Mouse (Mus musculus): Measurements from ENCODE around the gene Mmaa. TPM values are rescaled to one million over a fixed set of nuclear protein-coding genes. Genes with fewer than 3 reads are reported as not detected.

Mmaa gene
- polyA plus RNA-seq, 1 experiment from 2014 or later, result 17.0 TPM

DNA sequence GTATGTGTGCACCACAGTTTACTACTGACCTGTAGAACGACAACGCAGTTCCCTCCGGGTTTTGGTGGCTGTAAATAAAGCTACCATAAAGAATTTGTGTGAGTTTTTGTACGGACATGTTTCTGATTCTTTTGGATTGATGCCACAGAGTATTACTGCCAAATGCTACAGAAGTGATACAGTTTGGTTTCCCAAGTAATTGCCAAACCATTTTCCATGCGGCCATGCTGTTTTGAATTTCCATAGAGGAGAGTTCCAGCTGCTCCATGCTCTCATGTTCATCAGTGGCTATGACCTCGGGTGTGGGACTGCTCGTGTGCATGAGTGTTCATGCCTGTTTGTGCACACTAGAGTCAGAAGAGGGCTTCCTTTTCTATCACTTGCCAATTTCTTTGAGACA is 54.7 kb downstream of the Mmaa start:
- Histone ChIP-seq H3K4me3 (no peak overlapping the region), H3K27ac (no peak overlapping the region), H3K36me3 (no peaks in the 10 kb centered on the region), H3K27me3 (no peaks in the 10 kb centered on the region), H3K9ac (no peak overlapping the region), H3K4me1 (no peaks in the 10 kb centered on the region), H3K9me3 (replicated peaks) (no peaks in the 10 kb centered on the region), H3K4me2 (replicated peaks) (no peak overlapping the region)
- ATAC-seq (ENCODE audit: low FRiP score), result no peak
- 85% methylated on average over 7 of the region's 7 CpGs for WGBS

DNA sequence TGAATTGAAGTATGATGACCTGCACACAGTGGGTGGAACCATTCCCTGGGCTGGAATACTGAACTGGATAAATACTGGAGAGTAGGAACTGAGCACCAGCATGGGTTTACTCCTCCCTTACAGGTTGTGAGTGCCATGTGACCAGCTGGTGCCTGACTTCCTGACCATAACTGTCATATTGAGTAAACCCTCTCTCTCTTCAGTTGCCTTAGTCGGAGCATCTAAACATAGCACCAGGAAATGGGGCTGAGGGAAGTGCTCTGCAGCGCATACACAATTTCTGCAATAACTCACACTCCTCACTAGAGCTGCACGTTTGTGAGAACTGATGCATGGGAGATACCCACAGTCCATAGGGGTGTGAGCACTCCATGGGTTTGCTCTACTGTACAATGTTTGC is 55.4 kb downstream of the Mmaa start:
- H3K27ac ChIP-seq, result no peak overlapping the region
- ATAC-seq (ENCODE audit: low FRiP score), result no peak
- 81% methylated on average over 3 of the region's 3 CpGs for WGBS
- no peaks in the 10 kb centered on the region for H3K4me1 ChIP-seq
- H3K27me3 ChIP-seq, result no peaks in the 10 kb centered on the region
- H3K36me3 ChIP-seq, result no peaks in the 10 kb centered on the region
- no peaks in the 10 kb centered on the region for H3K9me3 ChIP-seq (replicated peaks)
- H3K4me2 ChIP-seq (replicated peaks), result no peak overlapping the region
- H3K4me3 ChIP-seq, result no peak overlapping the region
- no peak overlapping the region for H3K9ac ChIP-seq

DNA sequence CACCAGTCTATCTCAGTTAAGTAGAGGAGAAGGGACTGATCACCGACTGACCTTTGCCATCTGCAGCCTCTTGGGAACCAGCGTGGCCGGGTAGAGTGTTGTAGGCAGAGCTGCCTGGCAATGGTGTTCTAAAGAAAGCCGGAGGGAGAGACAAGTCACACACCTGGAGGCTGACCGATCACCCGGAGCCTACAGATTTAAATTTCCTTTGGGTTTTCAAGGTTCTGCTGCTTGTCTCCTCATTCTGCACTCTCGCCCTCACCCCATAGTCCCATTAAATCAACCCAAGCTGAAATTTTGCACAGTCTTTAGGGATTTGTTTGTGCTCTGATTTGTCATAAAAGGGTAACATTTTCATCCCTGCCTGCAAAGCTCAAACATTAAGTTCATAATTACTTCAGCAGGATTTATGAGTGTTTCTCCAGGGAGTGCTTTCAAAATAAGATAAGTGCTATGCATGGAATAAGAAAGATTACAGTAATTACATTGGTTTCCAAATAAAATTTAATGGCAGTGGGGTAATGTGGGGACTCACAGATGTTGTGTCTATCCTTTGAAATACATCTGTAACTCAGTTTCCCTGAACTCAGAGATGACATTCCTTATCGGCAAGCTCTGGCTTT is 65.4 kb downstream of the Mmaa start:
- Histone ChIP-seq H3K4me3 (no peak overlapping the region), H3K4me1 (no peaks in the 10 kb centered on the region), H3K27me3 (no peaks in the 10 kb centered on the region), H3K27ac (no peak overlapping the region), H3K4me2 (replicated peaks) (no peak overlapping the region), H3K36me3 (no peaks in the 10 kb centered on the region), H3K9ac (no peak overlapping the region), H3K9me3 (replicated peaks) (peaks cover 14% of the 10 kb centered on the region; the same call in 1 of the 2 replicates)
- 88% methylated on average over 8 of the region's 8 CpGs for WGBS
- no peak for ATAC-seq (ENCODE audit: low FRiP score)

DNA sequence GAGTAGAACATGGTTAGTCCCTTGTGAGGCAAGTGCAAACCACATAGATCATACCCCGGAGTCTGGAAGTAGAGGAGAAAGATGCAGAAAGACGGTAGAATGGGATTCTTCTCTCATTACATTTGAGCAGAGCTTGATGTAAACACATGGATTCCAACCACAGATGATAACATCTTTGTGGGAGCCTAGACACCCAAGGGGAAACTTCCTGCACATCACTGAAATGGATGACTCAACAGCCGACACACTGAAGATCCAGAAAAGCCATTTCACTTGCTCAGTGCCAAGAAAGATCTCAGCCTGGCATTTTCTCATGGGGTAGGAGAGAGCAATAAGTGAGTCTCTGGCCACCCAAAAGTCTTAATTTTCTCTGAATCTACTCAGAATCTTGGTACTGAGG is 66.8 kb downstream of the Mmaa start:
- no peak for ATAC-seq (ENCODE audit: low FRiP score)
- no peak overlapping the region for H3K4me2 ChIP-seq (replicated peaks)
- 89% methylated on average over 3 of the region's 3 CpGs for WGBS

DNA sequence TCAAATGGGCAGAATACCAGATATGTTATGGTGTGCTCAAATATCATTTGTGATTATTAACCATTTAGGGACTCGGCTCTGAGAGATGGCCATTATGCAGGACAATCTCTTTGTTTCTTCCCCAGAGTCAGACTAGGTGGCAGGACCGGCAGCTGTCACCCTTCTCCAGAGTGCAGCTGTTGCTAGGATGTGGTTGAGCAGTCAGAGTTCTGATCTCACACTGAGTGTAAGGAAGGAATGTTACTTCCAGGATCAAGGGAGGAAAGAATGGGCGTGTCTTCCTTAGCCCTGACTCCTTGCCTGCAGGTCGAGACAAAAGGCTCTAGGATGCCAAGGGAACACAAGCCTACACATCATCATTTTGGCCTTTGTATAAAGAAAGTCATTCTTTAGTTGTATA is 67.5 kb downstream of the Mmaa start:
- Histone ChIP-seq H3K36me3 (no peaks in the 10 kb centered on the region), H3K4me3 (no peak overlapping the region), H3K27me3 (no peaks in the 10 kb centered on the region), H3K4me2 (replicated peaks) (no peak overlapping the region), H3K4me1 (peaks cover 3% of the 10 kb centered on the region; the same call in 1 of the 2 replicates), H3K9me3 (replicated peaks) (peaks cover 14% of the 10 kb centered on the region; the same call in 1 of the 2 replicates), H3K9ac (no peak overlapping the region), H3K27ac (no peak overlapping the region)
- 82% methylated on average over 4 of the region's 4 CpGs for WGBS
- no peak for ATAC-seq (ENCODE audit: low FRiP score)

More for the DNA sequence above, 66.8 kb downstream of the Mmaa start:
- Histone ChIP-seq H3K9me3 (replicated peaks) (peaks cover 14% of the 10 kb centered on the region; the same call in 1 of the 2 replicates), H3K27ac (no peak overlapping the region), H3K9ac (no peak overlapping the region), H3K27me3 (no peaks in the 10 kb centered on the region), H3K4me1 (no peaks in the 10 kb centered on the region; the same call in 1 of the 2 replicates), H3K4me3 (no peak overlapping the region), H3K36me3 (no peaks in the 10 kb centered on the region)

DNA sequence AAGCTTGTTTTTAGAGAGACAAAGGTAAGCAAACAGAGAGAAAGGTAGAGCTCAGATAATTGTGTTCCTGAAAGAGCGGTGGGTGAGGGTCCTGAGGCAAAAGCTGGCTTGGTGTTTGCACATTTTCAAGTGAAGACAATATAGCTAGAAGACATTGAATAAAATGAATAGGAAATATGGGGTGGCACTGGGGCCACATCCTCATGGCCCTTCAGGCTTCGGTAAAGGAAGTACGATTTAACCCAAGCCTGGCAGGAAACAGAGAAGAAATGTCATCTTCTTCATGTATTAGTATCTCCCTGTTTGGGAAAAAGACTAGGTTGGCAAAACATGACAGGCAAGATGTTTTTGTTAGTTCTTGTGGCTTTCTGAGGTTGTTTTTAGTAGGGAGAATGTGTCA is 68.7 kb downstream of the Mmaa start:
- Histone ChIP-seq H3K36me3 (no peaks in the 10 kb centered on the region), H3K4me3 (no peak overlapping the region), H3K4me2 (replicated peaks) (no peak overlapping the region), H3K4me1 (peaks cover 6% of the 10 kb centered on the region; the same call in 1 of the 2 replicates), H3K27me3 (no peaks in the 10 kb centered on the region), H3K9ac (no peak overlapping the region), H3K27ac (no peak overlapping the region), H3K9me3 (replicated peaks) (peaks cover 14% of the 10 kb centered on the region; the same call in 1 of the 2 replicates)
- 93% methylated on average over 3 of the region's 3 CpGs for WGBS
- ATAC-seq (ENCODE audit: low FRiP score), result no peak

DNA sequence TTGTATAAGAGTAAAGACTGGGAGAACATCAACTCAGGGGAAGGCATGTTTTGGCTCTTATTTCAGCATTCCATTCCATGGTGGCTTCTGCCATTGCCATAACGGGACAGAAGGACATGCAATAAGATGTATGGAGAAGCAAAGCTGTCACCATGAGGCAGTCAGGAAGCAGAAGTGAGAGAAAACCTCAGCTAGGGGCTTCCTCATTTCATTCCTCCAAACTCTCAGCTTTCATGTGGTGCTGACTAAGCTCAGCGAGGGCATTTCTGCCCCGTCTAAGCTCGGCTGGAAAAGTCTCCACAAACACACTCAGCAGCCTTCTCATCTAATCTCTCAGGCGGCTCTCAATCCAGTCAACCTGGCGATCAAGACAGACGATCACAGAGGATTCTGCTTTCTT is 69.2 kb downstream of the Mmaa start:
- Histone ChIP-seq H3K27me3 (no peaks in the 10 kb centered on the region), H3K4me2 (replicated peaks) (no peak overlapping the region), H3K36me3 (no peaks in the 10 kb centered on the region), H3K27ac (no peak overlapping the region), H3K4me3 (no peak overlapping the region), H3K4me1 (peaks cover 6% of the 10 kb centered on the region; the same call in 1 of the 2 replicates), H3K9ac (no peak overlapping the region), H3K9me3 (replicated peaks) (peaks cover 14% of the 10 kb centered on the region; the same call in 1 of the 2 replicates)
- no peak for ATAC-seq (ENCODE audit: low FRiP score)
- 82% methylated on average over 7 of the region's 7 CpGs for WGBS

DNA sequence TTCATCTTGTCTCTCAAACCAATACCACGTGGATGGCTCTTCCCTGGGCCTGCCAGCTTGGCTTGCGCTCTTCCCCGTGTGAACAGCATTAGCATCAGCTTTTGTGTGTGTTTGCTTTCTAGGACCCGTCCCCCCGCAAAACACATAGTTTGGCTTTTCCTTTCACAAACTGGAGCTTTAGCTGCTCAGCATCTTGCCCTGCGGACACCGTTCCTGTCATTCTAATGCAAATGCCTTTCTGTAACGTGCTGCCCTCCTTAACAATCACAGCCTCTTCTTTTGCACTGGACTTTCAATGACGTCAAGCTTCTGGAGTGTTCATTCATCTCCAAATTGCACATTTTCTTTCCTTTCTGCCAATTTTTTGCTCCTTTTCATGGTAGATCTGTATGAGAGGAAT is 70.4 kb downstream of the Mmaa start:
- H3K27ac ChIP-seq, result no peak overlapping the region
- ATAC-seq (ENCODE audit: low FRiP score), result no peak

DNA sequence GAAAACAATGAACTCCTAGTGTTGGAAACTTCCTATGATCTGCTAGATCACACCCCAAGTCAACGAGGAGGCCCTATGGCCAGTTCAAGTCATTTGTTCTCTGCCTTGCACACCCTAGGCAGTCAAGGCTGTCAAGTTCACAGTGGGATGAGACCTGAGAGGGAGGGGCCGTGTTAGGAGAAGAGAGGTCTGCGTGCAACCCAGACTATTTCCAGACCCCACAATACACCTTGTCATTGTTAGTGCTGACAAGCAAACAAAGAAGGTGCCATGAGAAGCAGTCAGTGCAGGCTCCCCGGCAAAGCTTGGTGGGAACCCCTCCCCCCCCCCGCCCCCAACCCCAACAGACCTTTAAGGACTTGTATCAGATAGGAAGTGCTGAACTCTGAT is 72.0 kb downstream of the Mmaa start:
- Histone ChIP-seq H3K4me3 (no peak overlapping the region), H3K27me3 (no peaks in the 10 kb centered on the region), H3K4me1 (peaks cover 6% of the 10 kb centered on the region; the same call in 1 of the 2 replicates), H3K4me2 (replicated peaks) (no peak overlapping the region), H3K9me3 (replicated peaks) (0 out of 2 replicates have a peak, but pooled peaks cover 7% of the 10 kb centered on the region), H3K27ac (no peak overlapping the region), H3K36me3 (no peaks in the 10 kb centered on the region), H3K9ac (no peak overlapping the region)
- 53% methylated on average over 5 of the region's 5 CpGs for WGBS
- ATAC-seq (ENCODE audit: low FRiP score), result no peak

More for the DNA sequence above, 70.4 kb downstream of the Mmaa start:
- 31% methylated on average over 9 of the region's 9 CpGs for WGBS
- Histone ChIP-seq H3K36me3 (no peaks in the 10 kb centered on the region), H3K9me3 (replicated peaks) (peaks cover 14% of the 10 kb centered on the region; the same call in 1 of the 2 replicates), H3K4me1 (peaks cover 6% of the 10 kb centered on the region; the same call in 1 of the 2 replicates), H3K4me2 (replicated peaks) (no peak overlapping the region), H3K27me3 (no peaks in the 10 kb centered on the region), H3K9ac (no peak overlapping the region), H3K4me3 (no peak overlapping the region)

DNA sequence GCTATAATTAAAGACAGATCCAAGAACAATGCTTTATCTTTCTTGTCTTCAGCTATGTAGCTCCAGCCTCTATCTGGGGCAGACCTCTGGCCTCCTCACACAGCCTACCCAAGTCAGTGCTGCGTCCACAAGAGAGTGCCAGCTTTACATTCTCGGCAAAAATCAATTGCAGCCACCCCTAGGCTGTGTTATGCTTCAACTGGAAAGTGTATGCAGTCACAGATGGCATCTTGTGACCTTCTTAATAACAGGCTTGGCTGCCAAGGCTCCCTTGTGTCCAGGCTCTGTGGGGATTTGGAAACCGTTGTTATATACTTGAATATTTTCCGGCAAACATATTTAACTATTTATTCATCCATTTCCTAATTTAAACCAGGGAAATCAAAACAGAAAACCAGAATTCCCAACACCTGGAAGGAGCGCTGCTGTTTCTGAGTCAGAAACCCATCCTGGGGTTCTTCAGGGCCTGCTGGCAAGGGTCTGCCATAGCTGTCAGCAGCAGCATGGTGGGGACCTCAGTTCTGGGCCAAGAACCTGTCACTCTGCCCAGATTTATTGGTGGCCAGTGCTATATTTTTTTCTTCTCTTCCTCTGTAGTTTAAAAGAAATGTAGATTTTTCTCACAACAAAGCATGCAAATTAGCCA is 72.5 kb downstream of the Mmaa start:
- no peak for ATAC-seq (ENCODE audit: low FRiP score)
- H3K4me1 ChIP-seq, result peaks cover 6% of the 10 kb centered on the region; the same call in 1 of the 2 replicates
- H3K4me3 ChIP-seq, result no peak overlapping the region
- H3K27me3 ChIP-seq, result no peaks in the 10 kb centered on the region
- H3K9me3 ChIP-seq (replicated peaks), result 0 out of 2 replicates have a peak, but pooled peaks cover 10% of the 10 kb centered on the region
- H3K4me2 ChIP-seq (replicated peaks), result no peak overlapping the region
- no peak overlapping the region for H3K9ac ChIP-seq
- H3K36me3 ChIP-seq, result no peaks in the 10 kb centered on the region
- 59% methylated on average over 5 of the region's 5 CpGs for WGBS
- H3K27ac ChIP-seq, result no peak overlapping the region
